Mouse (Mus musculus): ENCODE data around the gene Rnf207.

- TF ChIP-seq CTCF (IDR thresholded peaks at IDR 0.05; ENCODE audit: insufficient read depth, low read depth, low read length) (no peak), POLR2A (IDR thresholded peaks at IDR 0.05; ENCODE audit: insufficient read depth, low read depth, low read length) (no peak)
Measured at GRCm38 (mm10) chr4:152312186-152312585, 6.6 kb downstream of the Rnf207 start.
